Mouse (Mus musculus): ENCODE data around the gene Gga2.

DNA sequence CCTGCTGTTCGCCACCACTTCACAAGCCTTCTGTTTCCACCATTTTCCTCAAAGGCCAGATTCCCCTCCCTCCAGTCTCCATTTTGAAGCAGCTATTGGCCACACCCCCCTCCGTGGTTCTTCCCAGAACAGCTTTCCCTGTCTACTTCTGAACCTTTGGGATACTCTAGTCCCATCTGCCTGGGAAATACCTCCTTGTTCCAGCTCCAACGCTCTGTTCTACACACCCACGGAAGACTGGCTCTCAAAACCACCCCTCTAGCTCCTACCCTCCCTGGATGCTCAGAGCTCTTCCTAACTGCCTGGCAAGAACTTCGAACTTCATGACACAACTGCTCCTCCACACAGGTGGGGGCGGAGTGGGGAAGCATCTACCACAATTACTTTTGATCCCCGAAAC lies 2.0 kb downstream of the Gga2 start:
- no peak for TF ChIP-seq POLR2A (IDR thresholded peaks at IDR 0.05; ENCODE audit: borderline replicate concordance, low read depth, low read length)
- TF ChIP-seq CTCF (IDR thresholded peaks at IDR 0.05; ENCODE audit: low read depth, low read length), result no peak

Data from bone marrow macrophage, adult 2 months (primary cell).